In genomic region chr9:121348476-121348875, GRCm38 (mm10) we compare ENCODE assay signal across 8 mouse cellular contexts. TPM values are rescaled to one million over a fixed set of nuclear protein-coding genes. Genes with fewer than 3 reads are reported as not detected.
DNase-seq lines count a peak whose midpoint lies in the region; ATAC-seq and TF ChIP-seq lines count a peak whose summit lies in the region.
"Had no signal": no experiment of that assay in that cellular context is flagged by ENCODE, and none has a peak within 500 bp of the region (broad histone marks: within the 10 kb centered on the region; RNA-seq: fewer than 3 reads in every experiment).

No protein-coding gene starts in this region.

- H3K9me3 ChIP-seq in hindbrain, postnatal 0 days (ENCODE audit: low read length) = no peaks in the 10 kb centered on the region
- H3K9me3 ChIP-seq in lung, embryonic 15.5 days = no peaks in the 10 kb centered on the region

- WGBS in hindbrain, postnatal 0 days = 9% methylated on average over 5 of the region's 5 CpGs
- WGBS in lung, embryonic 15.5 days = 5% methylated on average over 5 of the region's 5 CpGs

- no peaks in the 10 kb centered on the region for H3K36me3 ChIP-seq in hindbrain, postnatal 0 days (ENCODE audit: insufficient read depth, low read length)
- H3K36me3 ChIP-seq in lung, embryonic 15.5 days = no peaks in the 10 kb centered on the region

- ATAC-seq in hindbrain, postnatal 0 days = peak; percentile 48; the same call in 1 of the 2 replicates
- no peak for ATAC-seq in lung, embryonic 15.5 days (ENCODE audit: borderline replicate concordance, extremely low read depth, low FRiP score, low TSS enrichment)

- H3K27ac ChIP-seq in hindbrain, postnatal 0 days = peak overlapping the region; percentile 78
- H3K27ac ChIP-seq in lung, embryonic 15.5 days = peak overlapping the region; percentile 94

- no peak overlapping the region; the same call in 1 of the 2 replicates for H3K9ac ChIP-seq in hindbrain, postnatal 0 days (replicated peaks; ENCODE audit: low read length)
- peak overlapping the region; percentile 36 for H3K9ac ChIP-seq in lung, embryonic 15.5 days

- no peaks in the 10 kb centered on the region for H3K27me3 ChIP-seq in hindbrain, postnatal 0 days (ENCODE audit: insufficient read depth, low read length)
- no peaks in the 10 kb centered on the region for H3K27me3 ChIP-seq in lung, embryonic 15.5 days

- DNase-seq in ES-CJ7 (ENCODE audit: low read depth, low spot score) = peak; percentile 53
- peak; percentile 64 for DNase-seq in embryo, embryonic 10 days (ENCODE audit: low spot score)
- DNase-seq in hindbrain, postnatal 0 days (ENCODE audit: low spot score) = no peak
- no peak for DNase-seq in testis, postnatal 14 days (ENCODE audit: low spot score)
- no peak for DNase-seq in right cerebral cortex, adult 2 months (ENCODE audit: low spot score in 2 of 2)
- DNase-seq in layer of hippocampus, adult 9-10 months (ENCODE audit: low spot score) = no peak

- peaks cover 21% of the 10 kb centered on the region for H3K4me1 ChIP-seq in hindbrain, postnatal 0 days (ENCODE audit: insufficient read depth, low read length)
- H3K4me1 ChIP-seq in lung, embryonic 15.5 days = peaks cover 60% of the 10 kb centered on the region

- H3K4me3 ChIP-seq in hindbrain, postnatal 0 days (ENCODE audit: low read length) = no peak overlapping the region
- H3K4me3 ChIP-seq in lung, embryonic 15.5 days = no peak overlapping the region
- H3K4me3 ChIP-seq: erythroblast, embryonic 14.5 days had no signal

- TF ChIP-seq CTCF in hindbrain, postnatal 0 days (IDR thresholded peaks at IDR 0.05; ENCODE audit: low read depth) = no peak

- no peak overlapping the region for H3K4me2 ChIP-seq in hindbrain, postnatal 0 days (ENCODE audit: low read depth, low read length)
- peak overlapping the region; percentile 42 for H3K4me2 ChIP-seq in lung, embryonic 15.5 days

RNA-seq across cellular contexts. Expression of gene Trak1, which starts 51.2 kb away (rescaled TPM):
- 129 and 170 TPM in 2 replicates for total RNA-seq in hindbrain, postnatal 0 days (2014; rRNA removed)
- polyA plus RNA-seq in hindbrain, postnatal 0 days (2015; fragmentation: Nextera tagmentation; extraction: Ambion mirVana) = 55.7 and 57.8 TPM in 2 replicates
- polyA plus RNA-seq in lung, embryonic 15.5 days (2015; fragmentation: Nextera tagmentation; extraction: Ambion mirVana) = 24.1 and 25.3 TPM in 2 replicates

Comparison
In these comparisons a context has a peak if more than half of its experiments do, and no peak if none do; other contexts are left out.
1. DNase-seq: peak in ES-CJ7 (single experiment) and embryo, embryonic 10 days (single experiment); none in hindbrain, postnatal 0 days (single experiment), testis, postnatal 14 days (single experiment), right cerebral cortex, adult 2 months (0 of 2) and layer of hippocampus, adult 9-10 months (single experiment).